Mouse (Mus musculus): Measurements from ENCODE around the gene Fubp1.
"Not testable (repeated sequence)": the region's sequence is repeated elsewhere in the genome, so short reads cannot be mapped to it uniquely, and the experiment has no call there.

The Fubp1 gene

DNA sequence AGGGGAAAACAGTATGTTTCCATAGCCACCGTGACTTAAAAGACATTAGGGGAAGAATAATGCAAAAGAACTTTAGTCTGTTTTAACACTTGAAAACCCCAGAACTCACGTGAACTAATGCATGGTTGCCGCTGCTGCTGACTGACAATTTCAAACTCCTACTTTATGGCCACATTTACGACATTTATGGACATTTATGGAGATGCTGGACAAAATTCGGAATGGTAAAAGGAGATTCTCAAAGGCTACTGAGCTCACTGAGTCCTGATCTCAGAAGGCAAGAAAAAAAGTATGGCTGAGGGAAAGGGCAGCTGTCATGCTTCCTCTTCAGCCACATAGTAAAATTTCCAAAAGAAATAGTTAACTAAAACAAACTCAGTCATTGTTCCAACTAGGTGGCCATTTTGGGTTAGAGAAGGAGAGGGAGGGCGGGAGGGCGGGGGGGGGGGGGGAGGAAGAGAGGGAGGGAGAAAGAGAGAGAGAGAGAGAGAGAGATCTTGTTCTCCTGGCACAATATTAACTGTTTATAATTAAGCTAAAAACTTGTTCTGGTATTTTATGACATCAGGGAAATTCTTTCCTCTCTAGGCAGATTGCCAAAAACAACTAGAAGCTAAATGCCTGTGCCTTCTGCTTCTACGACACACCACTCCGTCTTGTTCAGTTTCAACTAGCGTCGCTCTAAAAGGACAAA, 17.8 kb upstream of the Fubp1 start:
- DNase-seq (ENCODE audit: low read depth in 2 of 2, low spot score in 2 of 2): peak in 1 of 2 experiments; percentile 7

DNA sequence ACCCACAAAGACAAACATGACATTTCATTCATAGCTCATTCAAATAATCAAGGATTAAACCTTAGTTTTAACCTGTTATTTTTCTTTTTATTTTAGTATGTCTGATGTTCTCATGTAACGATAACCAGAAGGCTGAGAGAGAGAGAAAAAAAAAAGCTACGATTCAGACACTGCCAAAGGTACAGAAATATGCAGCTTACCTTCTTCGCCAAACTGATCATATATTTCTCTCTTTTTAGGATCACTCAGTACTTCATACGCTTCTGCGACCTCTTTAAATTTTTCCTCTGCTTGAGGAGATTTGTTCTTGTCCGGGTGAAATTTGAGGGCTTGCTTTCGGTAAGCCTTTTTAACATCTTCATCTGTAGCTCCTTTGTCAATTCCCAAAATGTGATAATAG, 17.0 kb upstream of the Fubp1 start:
- DNase-seq (ENCODE audit: low read depth in 2 of 2, low spot score in 2 of 2): no peak

DNA sequence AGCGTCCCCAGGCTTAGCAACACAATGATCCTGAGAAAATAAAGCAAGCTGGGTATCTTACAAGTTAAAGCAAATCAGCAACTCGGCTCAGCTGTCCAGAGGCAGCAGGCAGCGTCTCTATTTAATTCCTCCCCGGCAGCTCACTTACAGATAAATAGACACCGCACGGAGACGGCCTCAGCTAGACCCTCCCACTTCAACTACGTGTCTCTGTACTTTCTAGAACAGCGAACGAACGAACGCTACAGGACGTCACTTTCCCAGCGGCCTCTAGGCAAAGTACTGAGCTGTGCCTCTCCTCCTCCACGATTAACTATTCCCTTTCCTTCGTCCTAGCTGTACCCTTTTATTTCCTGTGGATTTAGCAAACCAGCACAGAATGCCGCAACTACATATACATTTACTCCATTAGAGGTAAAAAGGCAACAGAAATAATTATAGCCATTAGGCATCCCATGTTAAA, 16.6 kb upstream of the Fubp1 start:
- peak; percentile 75 to 81 for DNase-seq (ENCODE audit: low read depth in 2 of 2, low spot score in 2 of 2)

DNA sequence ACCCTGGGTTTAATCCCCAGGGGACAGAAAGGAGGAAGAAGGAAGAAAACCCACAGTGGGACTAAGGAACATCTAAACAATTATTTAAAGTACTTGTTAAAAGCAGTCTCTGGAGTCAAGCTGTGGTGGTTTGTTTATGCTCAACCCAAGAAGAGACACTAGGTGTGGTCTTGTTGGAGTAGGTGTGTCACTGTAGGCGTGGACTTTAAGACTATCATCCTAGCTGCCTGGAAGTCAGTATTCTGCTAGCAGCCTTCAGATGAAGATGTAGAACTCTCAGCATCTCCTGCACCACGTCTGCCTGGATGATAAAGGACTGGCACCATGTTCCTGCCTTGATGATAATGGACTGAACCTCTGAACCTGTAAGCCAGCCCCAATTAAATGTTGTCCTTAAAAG, 13.0 kb upstream of the Fubp1 start:
- DNase-seq (ENCODE audit: low read depth in 2 of 2, low spot score in 2 of 2): not testable (repeated sequence)

DNA sequence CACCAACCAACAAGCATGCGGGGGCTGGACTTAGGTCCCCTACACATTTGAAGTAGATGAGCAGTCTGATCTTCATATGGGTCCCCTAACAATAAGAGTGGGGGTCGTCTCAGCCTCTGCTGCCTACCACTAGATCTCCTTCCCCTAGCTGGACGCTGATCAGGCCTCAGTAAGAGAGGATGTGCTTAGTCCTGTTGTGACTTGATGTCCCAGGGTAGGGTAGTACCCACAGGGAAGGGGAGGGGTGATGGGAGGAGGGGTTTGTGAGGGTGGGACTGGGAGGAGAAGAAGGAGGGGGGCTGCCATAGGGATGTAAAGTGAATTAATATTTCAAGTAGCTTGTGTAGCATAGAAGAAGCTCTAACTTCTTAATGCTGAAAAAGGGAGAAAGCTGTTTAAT, 11.1 kb upstream of the Fubp1 start:
- no peak for DNase-seq (ENCODE audit: low read depth in 2 of 2, low spot score in 2 of 2)

DNA sequence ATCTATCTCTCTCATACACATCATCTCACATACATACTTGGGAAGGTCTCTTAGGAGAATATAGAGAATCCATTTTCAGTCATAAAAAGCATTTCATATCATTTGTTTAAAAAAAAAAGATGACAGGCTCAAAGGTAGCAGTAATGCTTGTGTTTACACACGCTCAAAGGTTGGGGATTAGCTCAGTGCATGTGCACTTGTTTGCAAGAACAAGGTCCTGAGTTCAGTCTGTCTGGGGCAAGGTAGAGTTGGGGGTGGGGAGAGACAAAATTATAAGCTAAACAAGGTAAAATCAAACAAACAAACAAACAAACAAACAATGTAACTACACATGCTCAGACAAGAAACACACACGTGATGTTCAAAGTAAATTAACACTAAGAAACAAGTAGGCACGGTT, 9.0 kb upstream of the Fubp1 start:
- no peak for DNase-seq (ENCODE audit: low read depth in 2 of 2, low spot score in 2 of 2)

DNA sequence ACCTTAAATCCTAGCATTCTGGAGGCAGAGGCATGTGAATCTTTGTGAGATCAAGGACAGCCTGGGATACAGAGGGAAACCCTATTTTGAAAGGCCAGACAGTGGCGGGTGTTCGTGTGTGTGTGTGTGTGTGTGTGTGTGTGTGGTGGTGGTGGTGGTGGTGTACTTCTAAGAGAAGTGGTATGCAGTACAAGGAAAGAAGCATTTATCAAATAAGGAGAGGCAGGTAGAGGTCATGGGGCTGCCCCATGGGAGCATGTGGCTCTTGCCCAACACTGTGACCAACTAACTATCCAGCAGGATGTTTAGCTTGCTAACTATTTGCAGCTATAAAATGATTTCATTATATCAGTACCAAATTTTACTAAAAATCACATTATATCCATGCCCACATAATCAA, 8.6 kb upstream of the Fubp1 start:
- no peak for DNase-seq (ENCODE audit: low read depth in 2 of 2, low spot score in 2 of 2)

DNA sequence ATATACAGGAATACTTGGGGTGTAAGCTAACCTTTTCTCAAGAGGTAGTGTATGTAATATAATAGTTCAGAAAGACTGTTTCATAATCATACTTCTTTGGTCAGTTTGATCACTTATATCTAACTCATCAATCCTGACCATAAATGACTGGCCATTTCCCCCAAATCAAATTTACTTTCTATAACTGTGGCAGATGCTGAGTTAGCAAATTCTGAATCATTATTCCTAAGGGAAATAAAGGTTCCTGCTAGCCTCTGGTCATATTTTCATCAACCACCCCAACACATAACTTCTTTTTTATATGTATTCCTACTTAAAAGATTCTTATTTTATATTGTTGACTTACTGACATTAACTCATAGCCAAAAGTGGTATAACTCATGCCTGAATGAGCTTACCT, 7.3 kb upstream of the Fubp1 start:
- no peak for DNase-seq (ENCODE audit: low read depth in 2 of 2, low spot score in 2 of 2)

DNA sequence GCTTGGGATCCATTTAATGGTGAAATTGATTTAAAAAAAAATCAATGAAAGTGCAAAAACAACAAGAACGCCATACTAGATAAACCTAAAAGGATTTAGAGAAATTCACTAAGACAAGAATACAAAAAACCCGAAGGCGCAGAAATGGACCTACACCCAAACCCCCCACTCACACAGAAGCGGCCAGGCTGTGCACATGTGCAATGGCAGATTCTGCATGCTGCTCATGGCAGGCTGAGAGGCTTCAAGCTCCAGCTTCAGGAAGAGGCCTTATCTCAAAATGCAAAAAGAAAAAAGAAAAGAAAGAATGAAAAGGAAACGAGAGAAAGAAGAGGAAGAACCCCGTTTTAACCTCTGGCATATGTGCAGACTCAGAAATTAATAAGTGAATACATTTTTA, 6.8 kb upstream of the Fubp1 start:
- no peak for DNase-seq (ENCODE audit: low read depth in 2 of 2, low spot score in 2 of 2)

DNA sequence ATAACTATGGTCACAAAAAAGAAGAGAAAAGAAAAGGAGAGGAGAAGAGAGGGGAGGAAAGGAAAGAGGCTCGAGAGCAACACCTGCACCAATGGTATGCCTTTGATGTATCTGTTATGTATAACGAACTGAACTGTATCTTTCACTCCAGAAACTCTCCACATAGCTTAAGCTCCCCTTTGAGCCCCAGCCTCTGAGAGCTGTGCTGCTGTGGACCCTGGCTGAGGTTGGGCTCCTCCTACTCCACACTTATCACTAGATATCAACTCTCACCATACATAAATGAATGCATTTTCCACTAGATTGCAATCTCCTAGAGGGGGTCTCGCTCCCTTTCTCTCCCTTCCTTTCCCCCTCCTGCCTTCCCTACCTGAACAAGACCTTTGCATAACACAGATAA, 6.2 kb upstream of the Fubp1 start:
- DNase-seq (ENCODE audit: low read depth in 2 of 2, low spot score in 2 of 2): no peak

DNA sequence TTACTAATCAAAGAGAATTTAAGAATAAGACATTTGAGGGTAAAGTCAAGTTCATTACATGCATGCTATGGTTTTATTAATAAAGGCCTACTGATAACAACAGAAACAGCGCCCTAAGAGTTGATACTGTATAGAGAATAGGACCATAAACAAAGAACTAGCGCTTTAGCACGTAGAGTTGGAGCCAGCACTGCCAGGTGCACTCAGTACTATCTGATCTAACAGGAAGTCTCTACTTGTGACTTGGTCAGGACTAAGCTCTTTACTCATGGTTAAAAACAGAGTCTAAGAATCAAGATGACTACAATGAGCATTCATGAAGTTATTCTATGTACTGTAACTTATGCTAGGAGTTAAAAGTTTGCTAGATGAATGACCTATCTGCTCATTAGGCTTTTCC, 5.6 kb upstream of the Fubp1 start:
- no peak for DNase-seq (ENCODE audit: low read depth in 2 of 2, low spot score in 2 of 2)

DNA sequence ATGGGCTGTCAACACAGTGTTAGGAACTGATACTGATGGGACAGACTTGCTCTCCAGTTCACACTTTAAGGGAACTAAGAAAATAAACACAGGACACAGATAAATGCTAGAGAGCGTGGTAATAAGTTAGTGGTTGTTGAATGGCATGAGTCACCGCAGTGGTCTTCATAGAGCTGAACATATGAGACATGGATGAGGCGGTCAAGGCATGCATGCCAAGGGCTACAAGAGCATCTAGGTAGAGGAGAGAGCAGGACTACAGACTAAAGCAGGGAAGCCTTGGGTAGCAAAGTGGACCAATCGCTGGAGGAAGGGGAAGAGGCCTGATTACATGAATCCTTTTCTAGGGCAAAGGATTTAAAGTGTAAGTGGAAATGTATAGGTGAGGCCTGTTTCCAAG, 3.1 kb upstream of the Fubp1 start:
- DNase-seq (ENCODE audit: low read depth in 2 of 2, low spot score in 2 of 2): no peak

DNA sequence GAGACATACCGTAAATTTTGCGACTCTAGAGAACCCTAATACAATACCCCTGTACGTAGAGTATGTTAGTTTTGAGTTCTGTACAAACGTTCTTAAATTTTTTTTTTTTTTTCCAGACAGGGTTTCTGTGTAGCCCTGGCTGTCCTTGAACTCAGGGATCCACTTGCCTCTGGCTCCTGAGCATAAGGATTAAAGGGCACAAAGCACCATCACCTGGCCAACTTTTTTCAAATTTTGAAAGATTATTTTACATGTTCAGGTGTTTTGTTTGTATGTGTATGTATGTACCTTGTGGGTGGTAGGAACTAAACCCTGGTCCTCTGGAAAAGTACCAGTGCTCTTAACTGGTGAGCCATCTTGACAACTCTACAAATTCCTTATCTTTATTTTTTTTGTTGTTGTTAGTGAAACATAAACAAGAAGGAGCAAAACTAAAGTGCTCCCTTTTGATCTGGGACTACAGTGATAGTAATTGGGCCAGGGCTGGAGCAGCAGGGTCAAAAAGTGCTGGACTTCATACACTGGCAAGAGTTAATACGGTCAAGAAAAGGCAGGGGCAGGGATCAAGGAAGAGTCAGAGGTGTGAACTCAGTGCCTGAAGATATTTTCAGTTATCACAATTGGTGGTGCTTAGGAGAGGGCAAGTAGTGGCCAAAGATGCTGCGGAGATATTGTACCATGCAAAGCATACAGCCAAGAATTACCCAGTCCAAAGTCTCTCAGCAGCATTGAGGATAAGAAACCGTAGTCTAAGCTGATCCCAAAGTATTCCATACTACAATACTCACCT, 1.9 kb upstream of the Fubp1 start:
- DNase-seq (ENCODE audit: low read depth in 2 of 2, low spot score in 2 of 2): no peak

DNA sequence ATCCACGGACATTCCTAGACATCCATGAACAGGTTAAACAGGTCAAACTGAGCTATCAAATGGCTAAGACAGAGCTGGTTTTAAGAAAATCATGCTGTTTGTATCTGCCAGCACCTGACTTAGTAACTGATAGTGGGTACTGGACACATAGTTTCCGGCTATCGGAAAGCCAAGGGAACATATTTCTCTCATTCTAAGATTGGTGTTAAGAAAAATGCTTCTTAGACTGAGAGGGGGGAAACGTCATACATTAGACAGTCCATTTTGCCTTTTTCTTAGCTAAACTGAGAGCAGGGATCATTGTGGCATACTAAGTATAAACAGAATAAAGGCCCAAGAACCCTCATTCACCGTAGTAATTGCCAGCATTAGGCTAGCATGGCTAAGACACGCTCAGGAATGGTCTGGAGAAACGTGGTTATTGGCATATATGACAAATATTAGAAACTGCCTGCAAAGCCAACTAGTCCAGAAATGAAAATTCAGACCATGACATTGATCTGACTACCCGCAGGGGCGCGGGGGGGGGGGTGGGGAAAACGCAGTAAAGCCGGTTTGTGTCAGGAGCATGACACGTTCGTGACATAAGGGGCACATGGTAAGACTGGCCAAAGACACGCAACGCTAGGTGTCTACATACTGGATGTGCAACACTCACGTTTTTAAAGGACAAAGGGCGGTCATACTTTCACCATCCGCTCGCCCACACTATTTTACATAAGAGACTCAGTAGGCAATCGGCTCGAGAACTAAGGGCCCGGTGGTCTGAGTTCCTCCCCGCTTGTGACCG, 850 bp upstream of the Fubp1 start:
- no peak for DNase-seq (ENCODE audit: low read depth in 2 of 2, low spot score in 2 of 2)

DNA sequence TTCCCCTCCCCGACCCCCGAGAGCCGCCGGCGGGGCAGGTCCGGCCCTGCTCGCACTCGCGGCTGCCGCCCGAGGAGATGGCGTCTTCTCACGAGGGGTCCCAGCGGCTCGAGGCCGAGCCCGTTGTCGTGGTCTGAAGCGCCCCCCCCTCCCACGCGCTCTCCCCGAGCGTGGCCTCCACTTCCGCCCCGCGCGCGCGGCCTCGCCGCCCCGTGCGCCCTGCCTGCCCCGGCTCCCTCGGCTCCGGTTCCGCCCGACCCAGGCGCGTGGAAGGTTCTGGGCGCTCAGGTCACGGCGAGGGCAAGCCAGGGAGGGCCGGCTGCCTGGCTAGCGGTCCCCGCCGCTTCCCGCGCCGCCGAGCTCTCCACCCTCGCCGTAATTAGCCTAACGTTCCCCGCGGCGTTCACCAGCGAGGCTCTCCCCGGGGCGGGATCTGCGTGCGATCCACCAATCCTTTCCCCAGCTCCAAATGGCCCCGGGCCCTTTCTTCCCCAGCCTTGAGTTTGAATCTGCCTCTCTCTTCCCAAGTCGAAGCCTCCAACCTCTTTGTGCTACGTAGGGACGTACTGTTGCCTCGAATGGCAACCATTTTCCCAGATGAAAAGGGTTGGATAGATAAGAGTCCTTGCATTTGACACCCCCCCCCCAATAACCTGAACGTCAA, 638 bp downstream of the Fubp1 start:
- DNase-seq (ENCODE audit: low read depth in 2 of 2, low spot score in 2 of 2): peak; percentile 59 to 60

DNA sequence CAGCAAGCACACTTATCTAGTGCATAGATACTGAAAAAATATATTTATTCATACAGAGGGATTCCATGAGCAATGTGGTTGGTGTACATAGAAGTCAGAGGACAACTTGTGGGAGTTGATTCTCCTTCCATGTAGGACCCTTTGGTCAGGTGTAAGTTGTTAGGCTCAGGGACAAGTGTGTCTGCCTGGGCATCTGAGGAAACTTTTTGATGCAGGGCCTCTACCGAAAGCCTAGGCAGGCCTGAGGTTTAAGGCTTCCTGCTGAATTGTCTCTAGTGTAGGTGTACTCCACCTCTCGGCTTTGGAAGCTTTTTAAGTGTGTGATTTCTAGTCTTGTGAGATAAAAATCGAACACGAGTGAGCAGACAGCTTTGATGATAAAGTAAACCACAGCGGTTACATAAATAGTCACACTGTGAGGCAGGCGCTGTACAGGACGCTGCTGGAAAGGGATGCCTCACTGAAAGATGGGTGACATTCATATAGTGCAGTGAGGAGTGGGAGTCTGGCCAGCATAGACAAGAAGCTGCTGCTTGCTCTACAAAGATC, 1.6 kb downstream of the Fubp1 start:
- peak; percentile 41 to 53 for DNase-seq (ENCODE audit: low read depth in 2 of 2, low spot score in 2 of 2)

DNA sequence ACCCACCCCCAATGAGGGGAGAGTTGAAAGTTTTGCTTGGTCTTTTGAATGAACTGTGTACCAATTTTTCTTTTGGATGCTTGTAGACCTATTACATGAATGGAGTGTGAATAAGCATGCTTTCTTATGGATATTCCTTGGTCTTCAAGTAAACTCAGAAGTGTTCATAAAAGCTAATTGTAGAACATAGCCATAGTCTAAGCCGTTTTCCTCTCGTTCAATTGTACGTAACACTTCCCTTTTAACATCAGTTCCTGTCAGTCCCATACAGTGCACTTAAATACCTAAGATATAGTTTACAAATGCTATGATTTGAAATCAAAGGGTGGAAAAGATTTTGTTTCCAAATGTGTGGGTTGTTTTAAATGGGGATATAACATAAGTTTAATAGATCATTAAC, 3.2 kb downstream of the Fubp1 start:
- no peak for DNase-seq (ENCODE audit: low read depth in 2 of 2, low spot score in 2 of 2)

DNA sequence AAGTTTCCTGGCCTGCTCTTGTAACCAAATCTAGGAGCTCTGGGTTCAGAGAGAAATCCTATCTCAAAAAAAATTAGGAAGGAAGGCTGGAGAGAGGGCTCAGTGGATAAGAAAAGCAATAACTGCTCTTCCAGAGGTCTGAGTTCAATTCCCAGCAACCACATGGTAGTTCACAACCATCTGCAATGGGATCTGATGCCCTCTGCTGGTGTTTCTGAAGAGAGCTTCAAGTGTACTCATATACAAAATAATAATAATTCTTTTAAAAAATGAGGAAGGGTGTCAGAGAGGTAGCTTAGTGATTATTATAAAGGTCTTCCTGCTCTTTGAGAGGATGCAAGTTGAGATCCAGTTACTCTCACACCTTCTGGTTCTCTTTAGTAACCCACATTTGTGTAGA, 14.7 kb downstream of the Fubp1 start:
- DNase-seq (ENCODE audit: low read depth in 2 of 2, low spot score in 2 of 2): no peak

DNA sequence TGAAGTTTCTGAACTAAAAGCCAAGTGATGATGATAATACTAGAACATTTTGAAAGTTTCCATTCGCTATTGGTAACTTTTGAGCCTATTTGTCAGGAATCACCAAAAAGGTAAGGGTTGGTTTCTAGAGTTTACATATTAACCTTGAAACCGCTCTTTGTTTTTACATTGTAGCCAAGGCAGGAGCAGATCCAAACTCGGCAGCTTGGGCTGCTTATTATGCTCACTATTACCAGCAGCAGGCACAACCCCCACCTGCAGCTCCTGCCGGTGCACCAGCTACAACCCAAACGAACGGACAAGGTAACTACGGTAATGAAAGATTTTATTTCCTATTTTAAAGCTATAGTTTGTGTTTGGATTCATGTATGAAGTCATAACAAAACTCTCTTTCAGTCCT, 15.7 kb downstream of the Fubp1 start:
- no peak for DNase-seq (ENCODE audit: low read depth in 2 of 2, low spot score in 2 of 2)

DNA sequence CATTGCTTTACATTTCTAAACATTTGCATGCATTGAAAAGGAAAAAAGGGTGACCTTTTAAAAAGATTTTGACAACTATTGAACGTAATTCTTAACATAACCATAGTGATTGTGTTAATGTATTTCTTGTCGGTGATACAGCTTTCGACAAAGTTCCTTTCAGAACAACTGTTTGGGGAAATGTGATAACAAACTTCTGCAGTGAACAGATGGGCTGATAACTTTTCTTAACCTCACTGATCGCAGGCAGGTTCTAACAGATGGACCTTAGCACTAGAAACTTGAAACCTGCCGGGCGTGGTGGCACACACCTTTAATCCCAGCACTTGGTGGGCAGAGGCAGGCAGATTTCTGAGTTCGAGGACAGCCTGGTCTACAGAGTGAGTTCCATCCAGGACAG, 18.6 kb downstream of the Fubp1 start:
- no peak for DNase-seq (ENCODE audit: low read depth in 2 of 2, low spot score in 2 of 2)

DNA sequence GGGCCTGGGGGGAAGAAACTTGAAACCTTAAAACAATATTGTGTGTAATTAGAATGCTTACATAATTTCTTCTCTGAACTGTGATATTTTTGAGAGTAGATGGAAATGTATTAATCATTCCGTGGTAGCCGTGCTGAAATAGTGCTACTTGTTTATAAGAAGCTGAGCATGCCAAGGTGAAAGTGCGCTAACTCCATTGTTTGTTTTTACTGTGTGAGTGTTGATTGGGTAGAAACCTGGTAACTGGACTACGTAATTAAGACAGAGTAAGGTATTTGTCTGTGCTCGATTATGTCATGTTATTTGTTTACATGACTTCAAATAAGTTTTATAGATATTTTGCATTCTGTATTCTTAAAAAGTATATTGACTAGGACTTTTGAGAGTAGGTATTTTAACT, 19.0 kb downstream of the Fubp1 start:
- no peak for DNase-seq (ENCODE audit: low read depth in 2 of 2, low spot score in 2 of 2)

Measured in CD8-positive naive resting alpha-beta T cell, adult 2 months (primary cell).